8 mouse cellular contexts compared by ENCODE assay signal in genomic region chr9:110245590-110246320, GRCm38 (mm10). TPM values are rescaled to one million over a fixed set of nuclear protein-coding genes. Genes with fewer than 3 reads are reported as not detected.
DNase-seq lines count a peak whose midpoint lies in the region; ATAC-seq lines count a peak whose summit lies in the region.

No protein-coding gene starts in this region.

- 2% methylated on average over 40 of the region's 40 CpGs for WGBS in embryonic facial prominence, embryonic 10.5 days
- 3% methylated on average over 25 of the region's 40 CpGs for WGBS in heart, embryonic 14.5 days
- WGBS in liver, embryonic 13.5 days (ENCODE audit: insufficient replicate concordance) = 2% methylated on average over 38 of the region's 40 CpGs
- 2% methylated on average over 36 of the region's 40 CpGs for WGBS in neural tube, embryonic 11.5 days

- peak overlapping the region; percentile 78 for H3K4me3 ChIP-seq in embryonic facial prominence, embryonic 10.5 days
- H3K4me3 ChIP-seq in heart, embryonic 14.5 days (ENCODE audit: control insufficient read depth in 1 of 2, insufficient read depth in 1 of 2, low read depth in 1 of 2, low read length in 2 of 2) = peak overlapping the region; percentile 48 to 76
- H3K4me3 ChIP-seq in liver, embryonic 13.5 days (replicated peaks) = peak overlapping the region; percentile 66
- peak overlapping the region; percentile 56 for H3K4me3 ChIP-seq in neural tube, embryonic 11.5 days (ENCODE audit: low read depth, low read length)

- H3K27me3 ChIP-seq in embryonic facial prominence, embryonic 10.5 days (replicated peaks; ENCODE audit: low read depth, poor library complexity, severe bottlenecking) = peaks cover 64% of the 10 kb centered on the region
- H3K27me3 ChIP-seq in heart, embryonic 14.5 days (ENCODE audit: control insufficient read depth, insufficient read depth, low read length) = peaks cover 11% of the 10 kb centered on the region
- H3K27me3 ChIP-seq in liver, embryonic 13.5 days = peaks cover 65% of the 10 kb centered on the region
- H3K27me3 ChIP-seq in neural tube, embryonic 11.5 days (ENCODE audit: control insufficient read depth, insufficient read depth, low read length) = no peaks in the 10 kb centered on the region

- peak overlapping the region; percentile 72 for H3K27ac ChIP-seq in embryonic facial prominence, embryonic 10.5 days (replicated peaks)
- no peak overlapping the region for H3K27ac ChIP-seq in heart, embryonic 14.5 days (replicated peaks in 1 of 2; ENCODE audit: control insufficient read depth in 1 of 2, insufficient read depth in 1 of 2, low read depth in 2 of 2, low read length in 2 of 2)
- H3K27ac ChIP-seq in liver, embryonic 13.5 days = no peak overlapping the region
- peak overlapping the region; percentile 65 for H3K27ac ChIP-seq in neural tube, embryonic 11.5 days (ENCODE audit: low read depth, low read length)

- peak overlapping the region; percentile 71 for H3K9ac ChIP-seq in heart, embryonic 14.5 days (ENCODE audit: low read length)
- peak overlapping the region; percentile 39 for H3K9ac ChIP-seq in liver, embryonic 13.5 days
- peak overlapping the region; percentile 64 for H3K9ac ChIP-seq in neural tube, embryonic 11.5 days (ENCODE audit: low read length)

- no peaks in the 10 kb centered on the region for H3K9me3 ChIP-seq in embryonic facial prominence, embryonic 10.5 days
- no peaks in the 10 kb centered on the region for H3K9me3 ChIP-seq in heart, embryonic 14.5 days (ENCODE audit: control insufficient read depth, low read length)
- no peaks in the 10 kb centered on the region for H3K9me3 ChIP-seq in liver, embryonic 13.5 days (replicated peaks)
- no peaks in the 10 kb centered on the region for H3K9me3 ChIP-seq in neural tube, embryonic 11.5 days (ENCODE audit: control insufficient read depth, low read length)

- peak; percentile 79 for ATAC-seq in heart, embryonic 14.5 days (ENCODE audit: insufficient number of reproducible peaks, insufficient read depth, low FRiP score, low read depth)
- peak; percentile 69 for ATAC-seq in liver, embryonic 13.5 days (ENCODE audit: low read depth)
- ATAC-seq in neural tube, embryonic 11.5 days (ENCODE audit: insufficient read depth, low FRiP score, low TSS enrichment) = peak; percentile 70

- peak overlapping the region; percentile 100 for H3K4me2 ChIP-seq in heart, embryonic 14.5 days (ENCODE audit: low read length)
- H3K4me2 ChIP-seq in liver, embryonic 13.5 days = peak overlapping the region; percentile 93
- H3K4me2 ChIP-seq in neural tube, embryonic 11.5 days (ENCODE audit: low read depth) = peak overlapping the region; percentile 92

- peak; percentile 45 to 50 for DNase-seq in B cell, adult 2 months
- peak; percentile 64 for DNase-seq in adrenal gland, adult 8-10 months
- peak; percentile 72 for DNase-seq in embryonic facial prominence, embryonic 10.5 days (ENCODE audit: low spot score)
- DNase-seq in kidney, postnatal 14 days = peak; percentile 58
- DNase-seq in liver, embryonic 13.5 days = peak; percentile 13
- DNase-seq in neural tube, embryonic 11.5 days (ENCODE audit: low spot score) = peak; percentile 77
- peak; percentile 22 to 46 for DNase-seq in thymus, postnatal 36 days

- H3K4me1 ChIP-seq in embryonic facial prominence, embryonic 10.5 days = peaks cover 39% of the 10 kb centered on the region
- peaks cover 13 to 14% of the 10 kb centered on the region in 2 experiments for H3K4me1 ChIP-seq in heart, embryonic 14.5 days (ENCODE audit: control insufficient read depth in 2 of 2, insufficient read depth in 2 of 2, low read length in 2 of 2)
- peaks cover 21% of the 10 kb centered on the region for H3K4me1 ChIP-seq in liver, embryonic 13.5 days (replicated peaks)
- peaks cover 25% of the 10 kb centered on the region for H3K4me1 ChIP-seq in neural tube, embryonic 11.5 days (ENCODE audit: control insufficient read depth, insufficient read depth, low read length)

- H3K36me3 ChIP-seq in embryonic facial prominence, embryonic 10.5 days (replicated peaks) = peaks cover 18% of the 10 kb centered on the region
- peaks cover 9% of the 10 kb centered on the region; the same call in 1 of the 2 replicates for H3K36me3 ChIP-seq in heart, embryonic 14.5 days (ENCODE audit: control insufficient read depth, insufficient read depth, low read length)
- H3K36me3 ChIP-seq in liver, embryonic 13.5 days = no peaks in the 10 kb centered on the region; the same call in 1 of the 2 replicates
- H3K36me3 ChIP-seq in neural tube, embryonic 11.5 days (ENCODE audit: control insufficient read depth, insufficient read depth, low read length) = no peaks in the 10 kb centered on the region

RNA-seq across cellular contexts. Expression of gene Cspg5, which starts 2.2 kb away (rescaled TPM):
- total RNA-seq in adrenal gland, adult 8-10 months (2022) = 10 to 100 TPM; 18.1 to 30.7 (median 25.3) TPM
- 2.1 and 2.3 TPM in 2 replicates for polyA plus RNA-seq in embryonic facial prominence, embryonic 10.5 days (2016; fragmentation: Nextera tagmentation; extraction: Ambion mirVana)
- 1.9 and 2.5 TPM in 2 replicates for polyA plus RNA-seq in heart, embryonic 14.5 days (2014; fragmentation: Nextera tagmentation; extraction: Ambion mirVana)
- polyA plus RNA-seq in liver, embryonic 13.5 days (2015; fragmentation: Nextera tagmentation; extraction: Ambion mirVana) = 0.20 and 0.27 TPM in 2 replicates
- 19.6 and 21.3 TPM in 2 replicates for polyA plus RNA-seq in neural tube, embryonic 11.5 days (2014; fragmentation: Nextera tagmentation; extraction: Ambion mirVana)

RNA-seq across cellular contexts. Expression of gene Elp6, which starts 59.2 kb away (rescaled TPM):
- 10 to 100 TPM; 10.5 to 14.6 (median 12.2) TPM for total RNA-seq in adrenal gland, adult 8-10 months (2022)
- 44.0 and 45.6 TPM in 2 replicates for polyA plus RNA-seq in embryonic facial prominence, embryonic 10.5 days (2016; fragmentation: Nextera tagmentation; extraction: Ambion mirVana)
- polyA plus RNA-seq in heart, embryonic 14.5 days (2014; fragmentation: Nextera tagmentation; extraction: Ambion mirVana) = 14.0 and 14.8 TPM in 2 replicates
- polyA plus RNA-seq in liver, embryonic 13.5 days (2015; fragmentation: Nextera tagmentation; extraction: Ambion mirVana) = 11.1 and 11.3 TPM in 2 replicates
- 39.0 and 43.2 TPM in 2 replicates for polyA plus RNA-seq in neural tube, embryonic 11.5 days (2014; fragmentation: Nextera tagmentation; extraction: Ambion mirVana)

Comparison
In these comparisons a context has a peak if more than half of its experiments do, and no peak if none do; other contexts are left out.
1. DNase-seq: peak in every context shown above with its lines; median percentile 77 in neural tube, embryonic 11.5 days; 72 in embryonic facial prominence, embryonic 10.5 days; 64 in adrenal gland, adult 8-10 months; 58 in kidney, postnatal 14 days; 48 in B cell, adult 2 months; 34 in thymus, postnatal 36 days; 13 in liver, embryonic 13.5 days.
2. H3K27ac ChIP-seq: peak in embryonic facial prominence, embryonic 10.5 days (single experiment) and neural tube, embryonic 11.5 days (single experiment); none in heart, embryonic 14.5 days (0 of 2) and liver, embryonic 13.5 days (single experiment).
3. Peak in every context shown above with its lines, with median percentiles within 50 percentile points of each other: H3K4me3 ChIP-seq, ATAC-seq, H3K4me2 ChIP-seq and H3K9ac ChIP-seq.